Mouse (Mus musculus) CH12.LX (cell line): ENCODE data around the gene Mroh2b. TPM values are rescaled to one million over a fixed set of nuclear protein-coding genes. Genes with fewer than 3 reads are reported as not detected.

ENCODE experiments used
- DNase-seq: peaks from one replicate; pipeline ENCODE4 v3.0.0-alpha.2; 2013; ENCODE audit errors: extremely low read depth
- H3K27ac ChIP-seq: 2 replicates; pipeline ENCODE4 v1.5.1; 2012; ENCODE audit warnings: low read depth, mild to moderate bottlenecking, control low read depth, moderate library complexity; ENCODE audit not compliant: insufficient read depth
- H3K27me3 ChIP-seq: replicated peaks from 2 replicates; pipeline ENCODE3; 2012; ENCODE audit warnings: inconsistent platforms
- H3K36me3 ChIP-seq, 2 experiments: replicated peaks in 1 of 2; 2 replicates each; pipeline versions ENCODE3 to v1.6.1; 2012; ENCODE audit warnings: inconsistent platforms in 1 of 2, low read length in 1 of 2, mild to moderate bottlenecking in 1 of 2, mixed read lengths in 1 of 2, moderate library complexity in 1 of 2; ENCODE audit not compliant: control insufficient read depth in 1 of 2, insufficient read depth in 1 of 2
- H3K4me1 ChIP-seq, 2 experiments: 2 replicates each; pipeline ENCODE4 v1.6.1; 2012; ENCODE audit warnings: inconsistent platforms in 1 of 2, moderate library complexity in 1 of 2; ENCODE audit not compliant: insufficient read depth in 2 of 2, control insufficient read depth in 1 of 2
- H3K4me2 ChIP-seq: 2 replicates; pipeline ENCODE4 v1.6.1; 2012; ENCODE audit warnings: low read depth, mild to moderate bottlenecking, control low read depth; ENCODE audit not compliant: poor library complexity, insufficient read depth, severe bottlenecking
- H3K4me3 ChIP-seq, 3 experiments: fragments of 150-350 bp in 1 of 3; sonication (generic) in 1 of 3; replicated peaks in 1 of 3; 2 replicates each; pipeline versions ENCODE3 to v1.5.1; 2011 to 2012; ENCODE audit warnings: low read depth in 2 of 3, low read length in 2 of 3, mild to moderate bottlenecking in 2 of 3, moderate library complexity in 2 of 3, control low read depth in 1 of 3, improper control_type of control experiment in 1 of 3, inconsistent platforms in 1 of 3, mixed read lengths in 1 of 3; ENCODE audit not compliant: poor library complexity in 1 of 3
- H3K79me2 ChIP-seq: replicated peaks from 2 replicates; pipeline ENCODE4 v1.6.1; 2012; ENCODE audit warnings: mild to moderate bottlenecking, moderate library complexity; ENCODE audit not compliant: control insufficient read depth, poor library complexity, insufficient read depth, severe bottlenecking; ENCODE audit errors: extremely low read depth
- H3K9ac ChIP-seq: 2 replicates; pipeline ENCODE4 v1.6.1; 2012; ENCODE audit warnings: low read depth, mild to moderate bottlenecking, control low read depth, moderate library complexity; ENCODE audit not compliant: insufficient read depth
- H3K9me3 ChIP-seq: replicated peaks from 2 replicates; pipeline ENCODE3; 2012; ENCODE audit warnings: low read length, inconsistent platforms, mixed read lengths
- CHD1 ChIP-seq: IDR thresholded peaks from 2 replicates; pipeline ENCODE4 v1.6.1; 2012; ENCODE audit warnings: low read depth, low read length, improper control_type of control experiment, inconsistent platforms
- GABPA ChIP-seq: IDR thresholded peaks from 2 replicates; pipeline ENCODE4 v1.6.1; 2012; ENCODE audit warnings: low read depth, low read length, improper control_type of control experiment, inconsistent platforms; ENCODE audit not compliant: insufficient replicate concordance
- MAX ChIP-seq: IDR thresholded peaks from 2 replicates; pipeline ENCODE4 v1.6.1; 2011; ENCODE audit warnings: low read length, improper control_type of control experiment
- MEF2A ChIP-seq: IDR thresholded peaks from 2 replicates; pipeline ENCODE4 v1.6.1; 2014; ENCODE audit warnings: low read depth, mild to moderate bottlenecking, inconsistent platforms, low read length, improper control_type of control experiment, borderline replicate concordance
- MYC ChIP-seq: IDR thresholded peaks from 2 replicates; pipeline ENCODE4 v1.6.1; 2011; ENCODE audit warnings: low read depth, mild to moderate bottlenecking, improper control_type of control experiment, low read length
- PAX5 ChIP-seq: IDR thresholded peaks from 2 replicates; pipeline ENCODE4 v1.6.1; 2012; ENCODE audit warnings: low read length, inconsistent platforms, mixed read lengths
- dilution Hi-C: fragments of 300-500 bp; cut with MboI; formaldehyde crosslinking; loops from 2 replicates; pipeline ENCODE4 v1.14.3; 2020; ENCODE audit warnings: low sequenced_read_pairs; ENCODE audit not compliant: extremely low pct_unique_long_range_greater_than_20kb, extremely low pct_ligation_motif_present
- in situ Hi-C: fragments of 300-500 bp; cut with MboI; formaldehyde crosslinking; loops from 3 replicates; pipeline ENCODE4 v1.14.3; 2019; ENCODE audit warnings: low sequenced_read_pairs, low pct_ligation_motif_present, low pct_unique_long_range_greater_than_20kb, mixed read lengths
- polyA plus RNA-seq: library from polyadenylated mRNA; unstranded; fragments of >175 nt; gene quantifications from 2 replicates; pipeline ENCODE4 v1.2.1, GENCODE M21; 2012; ENCODE audit warnings: low read depth; ENCODE audit not compliant: insufficient read length
- total RNA-seq, 2 experiments: library from RNA; depleted of rRNA; stranded (reverse); fragments of 300-350 nt in 1 of 2; fragments of >200 nt in 1 of 2; gene quantifications; 2 replicates each; pipeline ENCODE4 v1.2.3; 2012 to 2014

The Mroh2b gene
- total and polyA plus RNA-seq, 3 experiments: not detected

DNA sequence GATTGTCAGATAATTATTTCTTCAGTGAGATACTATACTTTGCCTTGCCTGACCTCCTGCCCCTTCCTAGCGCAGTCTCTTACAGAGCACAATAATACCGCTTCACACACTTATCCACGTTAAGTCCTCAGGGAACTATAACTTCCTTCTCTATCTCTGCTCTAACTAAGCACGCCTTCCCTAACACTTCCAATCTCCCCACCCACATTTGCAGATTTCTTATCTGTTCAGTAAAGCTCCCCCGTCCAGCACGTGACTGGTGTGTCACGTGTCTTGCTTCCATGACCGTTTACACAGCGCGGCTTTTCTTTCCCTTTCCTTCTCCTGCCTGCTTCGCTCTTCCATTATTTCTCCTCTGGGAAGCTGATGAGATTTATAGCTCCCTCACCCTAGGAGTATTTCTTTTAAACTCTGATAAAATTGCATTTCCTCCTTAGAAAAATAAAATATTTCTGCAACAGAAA, 111.1 kb downstream of the Mroh2b start:
- Histone ChIP-seq H3K27ac (no peak overlapping the region), H3K9me3 (no peaks in the 10 kb centered on the region), H3K79me2 (no peaks in the 10 kb centered on the region), H3K9ac (no peak overlapping the region), H3K36me3 (no peaks in the 10 kb centered on the region), H3K4me3 (no peak overlapping the region), H3K4me1 (no peaks in the 10 kb centered on the region; a peak in 1 of 4 replicates), H3K27me3 (no peaks in the 10 kb centered on the region), H3K4me2 (no peak overlapping the region)
- TF ChIP-seq GABPA: no peak
- no peak for TF ChIP-seq CHD1
- TF ChIP-seq MAX: no peak
- TF ChIP-seq MYC: no peak
- no peak for TF ChIP-seq PAX5
- TF ChIP-seq MEF2A: no peak
- dilution Hi-C loops (no loop called here), in situ Hi-C loops (no loop called here)
- no peak for DNase-seq

Other genes with a start within 250 kb of the Mroh2b start
- not detected in 2 replicates for gene C6, start 171.6 kb upstream of the Mroh2b start, total RNA-seq (2012; rRNA removed)
- gene C6, start 171.6 kb upstream of the Mroh2b start, total RNA-seq (2014; rRNA removed): not detected in 2 replicates
- not detected in 2 replicates for gene C6, start 171.6 kb upstream of the Mroh2b start, polyA plus RNA-seq
- gene C7, start 165.0 kb downstream of the Mroh2b start, total RNA-seq (2012; rRNA removed): 0.04 TPM in 1 of 2 replicates, not detected in the other
- gene C7, start 165.0 kb downstream of the Mroh2b start, total RNA-seq (2014; rRNA removed): 0.11 TPM in 1 of 2 replicates, not detected in the other
- 0.09 and 0.10 TPM in 2 replicates for gene C7, start 165.0 kb downstream of the Mroh2b start, polyA plus RNA-seq
- 1.5 and 1.6 TPM in 2 replicates for gene Card6, start 209.8 kb downstream of the Mroh2b start, total RNA-seq (2012; rRNA removed)
- 1.3 and 1.9 TPM in 2 replicates for gene Card6, start 209.8 kb downstream of the Mroh2b start, total RNA-seq (2014; rRNA removed)
- 3.7 and 3.9 TPM in 2 replicates for gene Card6, start 209.8 kb downstream of the Mroh2b start, polyA plus RNA-seq
- gene Rpl37, start 217.9 kb downstream of the Mroh2b start, total RNA-seq (2012; rRNA removed): 1,567 and 1,787 TPM in 2 replicates
- gene Rpl37, start 217.9 kb downstream of the Mroh2b start, total RNA-seq (2014; rRNA removed): 914 and 1,083 TPM in 2 replicates
- 646 and 928 TPM in 2 replicates for gene Rpl37, start 217.9 kb downstream of the Mroh2b start, polyA plus RNA-seq
- 12.6 and 13.1 TPM in 2 replicates for gene Prkaa1, start 245.1 kb downstream of the Mroh2b start, total RNA-seq (2012; rRNA removed)
- gene Prkaa1, start 245.1 kb downstream of the Mroh2b start, total RNA-seq (2014; rRNA removed): 25.4 and 27.6 TPM in 2 replicates
- 19.4 and 21.2 TPM in 2 replicates for gene Prkaa1, start 245.1 kb downstream of the Mroh2b start, polyA plus RNA-seq